29 mouse cellular contexts compared by ENCODE assay signal in the genomic region with DNA sequence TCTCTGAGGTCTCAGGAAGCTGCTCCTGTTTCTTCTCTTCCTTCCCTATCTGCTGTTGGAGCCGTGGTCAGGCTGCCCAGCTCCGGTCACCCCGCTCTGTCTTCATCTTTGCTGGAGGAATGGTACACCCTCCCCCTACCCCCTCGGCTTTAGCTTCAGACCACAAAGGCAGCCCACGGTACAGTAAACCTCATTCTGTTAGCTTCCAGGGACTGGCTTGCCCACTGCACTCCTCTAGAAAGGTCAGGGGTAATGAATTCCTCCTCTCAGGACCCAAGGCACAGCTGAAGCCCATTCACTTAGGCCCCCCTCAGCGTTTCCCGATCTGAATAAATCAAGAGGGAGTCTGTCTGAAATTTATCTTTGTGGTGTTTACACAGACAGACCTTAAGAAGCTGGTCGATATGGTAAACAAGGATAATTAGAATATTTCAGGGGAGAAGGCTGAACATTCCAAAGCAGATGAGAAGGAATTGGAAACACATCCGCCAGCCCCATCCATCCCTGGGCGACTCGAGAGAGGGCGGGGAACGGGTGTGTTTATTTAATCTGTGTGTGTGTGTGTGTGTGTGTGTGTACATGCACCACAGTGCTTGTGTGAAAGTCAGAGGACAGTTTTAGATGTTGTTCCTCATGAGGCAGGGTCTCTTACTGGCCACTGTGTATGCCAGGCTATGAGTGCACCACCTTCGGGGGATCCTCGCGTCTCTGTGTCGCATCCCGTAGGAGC. TPM values are rescaled to one million over a fixed set of nuclear protein-coding genes. Genes with fewer than 3 reads are reported as not detected.
DNase-seq lines count a peak whose midpoint lies in the region; ATAC-seq lines count a peak whose summit lies in the region.
"Had no signal": no experiment of that assay in that cellular context is flagged by ENCODE, and none has a peak within 500 bp of the region (broad histone marks: within the 10 kb centered on the region; RNA-seq: fewer than 3 reads in every experiment).

No protein-coding gene starts in this region.

- DNase-seq in midbrain, embryonic 11.5 days (ENCODE audit: low spot score, missing footprints) = no peak
- DNase-seq in midbrain, embryonic 10.5 days (ENCODE audit: low spot score) = no peak
- no peak for DNase-seq in left cerebral cortex, adult 9 months (ENCODE audit: low spot score in 2 of 2)
- no peak for DNase-seq in left cerebral cortex, adult 8-10 months (ENCODE audit: low spot score in 2 of 2)
- DNase-seq: adrenal gland, postnatal 10 days; cerebellum, adult 18-20 months; cerebellum, postnatal 14 days; embryo, embryonic 11 days; forebrain, postnatal 0 days; gastrocnemius, postnatal 25 days; heart, adult 18-20 months; heart, postnatal 14 days; kidney, postnatal 25 days; lung, adult 2 months; right cerebral cortex, postnatal 4 days; thymus, adult 18-20 months; thymus, postnatal 36 days had no signal

- no peaks in the 10 kb centered on the region for H3K9me3 ChIP-seq in forebrain, embryonic 12.5 days
- no peaks in the 10 kb centered on the region for H3K9me3 ChIP-seq in forebrain, embryonic 15.5 days
- no peaks in the 10 kb centered on the region for H3K9me3 ChIP-seq in midbrain, embryonic 11.5 days (ENCODE audit: control insufficient read depth, low read length)
- H3K9me3 ChIP-seq in midbrain, embryonic 10.5 days (replicated peaks) = no peaks in the 10 kb centered on the region
- H3K9me3 ChIP-seq in midbrain, embryonic 13.5 days = no peaks in the 10 kb centered on the region
- H3K9me3 ChIP-seq: heart, embryonic 13.5 days; limb, embryonic 13.5 days; liver, embryonic 12.5 days; neural tube, embryonic 13.5 days; stomach, embryonic 15.5 days had no signal

- 77% methylated on average over 18 of the region's 18 CpGs for WGBS in forebrain, embryonic 12.5 days
- WGBS in forebrain, embryonic 15.5 days = 75% methylated on average over 18 of the region's 18 CpGs
- WGBS in midbrain, embryonic 11.5 days = 66% methylated on average over 18 of the region's 18 CpGs
- 76% methylated on average over 18 of the region's 18 CpGs for WGBS in midbrain, embryonic 10.5 days
- 68% methylated on average over 18 of the region's 18 CpGs for WGBS in midbrain, embryonic 13.5 days

- H3K4me2 ChIP-seq in forebrain, embryonic 12.5 days = no peak overlapping the region
- H3K4me2 ChIP-seq in forebrain, embryonic 15.5 days (replicated peaks) = no peak overlapping the region
- no peak overlapping the region for H3K4me2 ChIP-seq in midbrain, embryonic 11.5 days
- no peak overlapping the region for H3K4me2 ChIP-seq in midbrain, embryonic 13.5 days (replicated peaks)
- H3K4me2 ChIP-seq: heart, embryonic 13.5 days; limb, embryonic 13.5 days; liver, embryonic 12.5 days; neural tube, embryonic 13.5 days; stomach, embryonic 15.5 days had no signal

- H3K27me3 ChIP-seq in forebrain, embryonic 12.5 days = no peaks in the 10 kb centered on the region
- H3K27me3 ChIP-seq in forebrain, embryonic 15.5 days = no peaks in the 10 kb centered on the region
- H3K27me3 ChIP-seq in midbrain, embryonic 11.5 days (ENCODE audit: control insufficient read depth, insufficient read depth, low read length) = no peaks in the 10 kb centered on the region
- no peaks in the 10 kb centered on the region for H3K27me3 ChIP-seq in midbrain, embryonic 10.5 days (ENCODE audit: low read depth, poor library complexity, severe bottlenecking)
- H3K27me3 ChIP-seq in midbrain, embryonic 13.5 days = no peaks in the 10 kb centered on the region
- H3K27me3 ChIP-seq: heart, embryonic 13.5 days; limb, embryonic 13.5 days; liver, embryonic 12.5 days; megakaryocyte, embryonic 14.5 days; neural tube, embryonic 13.5 days; stomach, embryonic 15.5 days had no signal

- no peaks in the 10 kb centered on the region for H3K36me3 ChIP-seq in forebrain, embryonic 12.5 days (replicated peaks)
- H3K36me3 ChIP-seq in forebrain, embryonic 15.5 days = no peaks in the 10 kb centered on the region
- H3K36me3 ChIP-seq in midbrain, embryonic 11.5 days (ENCODE audit: control insufficient read depth, insufficient read depth, low read length) = no peaks in the 10 kb centered on the region
- no peaks in the 10 kb centered on the region for H3K36me3 ChIP-seq in midbrain, embryonic 10.5 days
- no peaks in the 10 kb centered on the region for H3K36me3 ChIP-seq in midbrain, embryonic 13.5 days
- H3K36me3 ChIP-seq: heart, embryonic 13.5 days; limb, embryonic 13.5 days; liver, embryonic 12.5 days; neural tube, embryonic 13.5 days; stomach, embryonic 15.5 days had no signal

- H3K27ac ChIP-seq in forebrain, embryonic 12.5 days = no peak overlapping the region
- H3K27ac ChIP-seq in forebrain, embryonic 15.5 days (replicated peaks) = no peak overlapping the region
- H3K27ac ChIP-seq in midbrain, embryonic 11.5 days (ENCODE audit: low read depth, low read length) = no peak overlapping the region
- no peak overlapping the region for H3K27ac ChIP-seq in midbrain, embryonic 10.5 days (replicated peaks)
- H3K27ac ChIP-seq in midbrain, embryonic 13.5 days = peak overlapping the region; percentile 25; the same call in 1 of the 2 replicates
- H3K27ac ChIP-seq: heart, embryonic 13.5 days; layer of hippocampus, adult 2 months; limb, embryonic 13.5 days; liver, embryonic 12.5 days; neural tube, embryonic 13.5 days; stomach, embryonic 15.5 days had no signal

- peak; percentile 44; the same call in 1 of the 2 replicates for ATAC-seq in forebrain, embryonic 12.5 days (ENCODE audit: low FRiP score)
- no peak for ATAC-seq in forebrain, embryonic 15.5 days (replicated peaks)
- peak; percentile 90 for ATAC-seq in midbrain, embryonic 11.5 days (ENCODE audit: low FRiP score)
- ATAC-seq in midbrain, embryonic 13.5 days = peak; percentile 76
- ATAC-seq: forebrain, postnatal 0 days; intestine, postnatal 0 days; liver, embryonic 12.5 days had no signal

- peaks cover 4% of the 10 kb centered on the region; the same call in 1 of the 2 replicates for H3K4me1 ChIP-seq in forebrain, embryonic 12.5 days
- H3K4me1 ChIP-seq in forebrain, embryonic 15.5 days = no peaks in the 10 kb centered on the region
- H3K4me1 ChIP-seq in midbrain, embryonic 11.5 days (ENCODE audit: control insufficient read depth, insufficient read depth, low read length) = no peaks in the 10 kb centered on the region
- H3K4me1 ChIP-seq in midbrain, embryonic 10.5 days = peaks cover 6% of the 10 kb centered on the region
- 0 out of 2 replicates have a peak, but pooled peaks cover 5% of the 10 kb centered on the region for H3K4me1 ChIP-seq in midbrain, embryonic 13.5 days (replicated peaks)
- H3K4me1 ChIP-seq: heart, embryonic 13.5 days; limb, embryonic 13.5 days; liver, embryonic 12.5 days; megakaryocyte, embryonic 14.5 days; neural tube, embryonic 13.5 days; stomach, embryonic 15.5 days had no signal

- H3K9ac ChIP-seq in forebrain, embryonic 12.5 days = no peak overlapping the region
- no peak overlapping the region for H3K9ac ChIP-seq in forebrain, embryonic 15.5 days (replicated peaks)
- H3K9ac ChIP-seq in midbrain, embryonic 11.5 days (ENCODE audit: low read length) = no peak overlapping the region
- no peak overlapping the region for H3K9ac ChIP-seq in midbrain, embryonic 13.5 days (replicated peaks)
- H3K9ac ChIP-seq: forebrain, postnatal 0 days; heart, embryonic 13.5 days; limb, embryonic 13.5 days; liver, embryonic 12.5 days; neural tube, embryonic 13.5 days; stomach, embryonic 15.5 days had no signal

- H3K4me3 ChIP-seq in forebrain, embryonic 12.5 days (replicated peaks) = no peak overlapping the region
- H3K4me3 ChIP-seq in forebrain, embryonic 15.5 days = no peak overlapping the region
- no peak overlapping the region for H3K4me3 ChIP-seq in midbrain, embryonic 11.5 days (ENCODE audit: low read depth, low read length)
- H3K4me3 ChIP-seq in midbrain, embryonic 10.5 days = no peak overlapping the region
- H3K4me3 ChIP-seq in midbrain, embryonic 13.5 days (replicated peaks) = no peak overlapping the region
- H3K4me3 ChIP-seq: heart, embryonic 13.5 days; layer of hippocampus, adult 2 months; limb, embryonic 13.5 days; liver, embryonic 12.5 days; megakaryocyte, embryonic 14.5 days; myocyte; neural tube, embryonic 13.5 days; stomach, embryonic 15.5 days had no signal

RNA-seq across cellular contexts. Expression of gene Gli2, which starts 53.0 kb away (rescaled TPM):
- polyA plus RNA-seq in forebrain, embryonic 12.5 days (2016; fragmentation: Nextera tagmentation; extraction: Ambion mirVana) = 10.8 and 11.4 TPM in 2 replicates
- polyA plus RNA-seq in forebrain, embryonic 15.5 days (2015; fragmentation: Nextera tagmentation; extraction: Ambion mirVana) = 4.0 and 5.4 TPM in 2 replicates
- 8.2 and 9.0 TPM in 2 replicates for polyA plus RNA-seq in midbrain, embryonic 11.5 days (2014; fragmentation: Nextera tagmentation; extraction: Ambion mirVana)
- 8.9 and 9.9 TPM in 2 replicates for polyA plus RNA-seq in midbrain, embryonic 10.5 days (2016; fragmentation: Nextera tagmentation; extraction: Ambion mirVana)
- 2.9 and 3.9 TPM in 2 replicates for polyA plus RNA-seq in midbrain, embryonic 13.5 days (2015; fragmentation: Nextera tagmentation; extraction: Ambion mirVana)
- total RNA-seq in left cerebral cortex, adult 8-10 months (2022) = 1 to 10 TPM; 3.0 to 3.9 (median 3.4) TPM
